Mouse (Mus musculus) heart, embryonic 14.5 days (tissue): Measurements from ENCODE around the gene Kidins220. TPM values are rescaled to one million over a fixed set of nuclear protein-coding genes. Genes with fewer than 3 reads are reported as not detected.

Experiments
- ATAC-seq: fragments of 200-750 bp; cut with Nextera tagmentation; 2 replicates; pipeline ENCODE4 v1.8.0; 2017; ENCODE audit warnings: low read depth, moderate TSS enrichment; ENCODE audit not compliant: insufficient number of reproducible peaks, insufficient read depth, low FRiP score
- H3K27ac ChIP-seq, 2 experiments: fragments of 200-500 bp in 1 of 2; fragments of 300-500 bp in 1 of 2; sonication (generic) in 1 of 2; replicated peaks in 1 of 2; 2 replicates each; pipeline ENCODE4 v1.5.1; 2012 to 2014; ENCODE audit warnings: low read depth in 2 of 2, low read length in 2 of 2, control low read depth in 1 of 2, mild to moderate bottlenecking in 1 of 2, mixed read lengths in 1 of 2; ENCODE audit not compliant: control insufficient read depth in 1 of 2, insufficient read depth in 1 of 2
- H3K27me3 ChIP-seq: fragments of 300-500 bp; sonication (generic); 2 replicates; pipeline ENCODE4 v1.6.1; 2014; ENCODE audit warnings: mild to moderate bottlenecking, low read length, control low read depth; ENCODE audit not compliant: control insufficient read depth, insufficient read depth
- H3K36me3 ChIP-seq: fragments of 300-500 bp; sonication (generic); 2 replicates; pipeline ENCODE4 v1.6.1; 2014; ENCODE audit warnings: mild to moderate bottlenecking, control low read depth, low read length, mixed read lengths; ENCODE audit not compliant: control insufficient read depth, insufficient read depth
- H3K4me1 ChIP-seq, 2 experiments: fragments of 200-500 bp in 1 of 2; fragments of 300-500 bp in 1 of 2; sonication (generic) in 1 of 2; 2 replicates each; pipeline ENCODE4 v1.6.1; 2012 to 2014; ENCODE audit warnings: low read length in 2 of 2, control low read depth in 1 of 2, mixed read lengths in 1 of 2; ENCODE audit not compliant: control insufficient read depth in 2 of 2, insufficient read depth in 2 of 2
- H3K4me2 ChIP-seq: fragments of 300-500 bp; sonication (generic); 2 replicates; pipeline ENCODE4 v1.6.1; 2014; ENCODE audit warnings: mild to moderate bottlenecking, low read length
- H3K4me3 ChIP-seq, 2 experiments: fragments of 200-500 bp in 1 of 2; fragments of 300-500 bp in 1 of 2; sonication (generic) in 1 of 2; 2 replicates each; pipeline ENCODE4 v1.5.1; 2012 to 2014; ENCODE audit warnings: low read length in 2 of 2, mild to moderate bottlenecking in 2 of 2, control low read depth in 1 of 2, low read depth in 1 of 2, moderate library complexity in 1 of 2; ENCODE audit not compliant: control insufficient read depth in 1 of 2, insufficient read depth in 1 of 2
- H3K9ac ChIP-seq: fragments of 300-500 bp; sonication (generic); 2 replicates; pipeline ENCODE4 v1.6.1; 2014; ENCODE audit warnings: mild to moderate bottlenecking, low read length
- H3K9me3 ChIP-seq: fragments of 300-500 bp; sonication (generic); 2 replicates; pipeline ENCODE4 v1.6.1; 2016; ENCODE audit warnings: low read length, control low read depth; ENCODE audit not compliant: control insufficient read depth
- WGBS: fragments of 180-500 bp; shearing (Covaris S2); extraction: QIAGEN DNeasy Blood & Tissue Kit; methylation state at CpG from one replicate; pipeline ENCODE4 v1.1.7; 2014; 5-methylcytosine and 5-hydroxymethylcytosine counted together
- polyA plus RNA-seq: library from polyadenylated mRNA; unstranded; fragments of >200 nt; fragmentation: Nextera tagmentation; extraction: Ambion mirVana; gene quantifications from 2 replicates; pipeline ENCODE4 v1.2.1, GENCODE M21; 2014

Gene Kidins220
- polyA plus RNA-seq, 1 experiment from 2014 or later: 50.1 TPM

GRCm38 (mm10) chr12:25108865-25109264 lies 134.1 kb downstream of the Kidins220 start:
- peaks cover 4 to 11% of the 10 kb centered on the region in 2 experiments; a peak in 2 of 4 replicates for H3K4me1 ChIP-seq
- WGBS: 39% methylated on average over 2 of the region's 2 CpGs

DNA sequence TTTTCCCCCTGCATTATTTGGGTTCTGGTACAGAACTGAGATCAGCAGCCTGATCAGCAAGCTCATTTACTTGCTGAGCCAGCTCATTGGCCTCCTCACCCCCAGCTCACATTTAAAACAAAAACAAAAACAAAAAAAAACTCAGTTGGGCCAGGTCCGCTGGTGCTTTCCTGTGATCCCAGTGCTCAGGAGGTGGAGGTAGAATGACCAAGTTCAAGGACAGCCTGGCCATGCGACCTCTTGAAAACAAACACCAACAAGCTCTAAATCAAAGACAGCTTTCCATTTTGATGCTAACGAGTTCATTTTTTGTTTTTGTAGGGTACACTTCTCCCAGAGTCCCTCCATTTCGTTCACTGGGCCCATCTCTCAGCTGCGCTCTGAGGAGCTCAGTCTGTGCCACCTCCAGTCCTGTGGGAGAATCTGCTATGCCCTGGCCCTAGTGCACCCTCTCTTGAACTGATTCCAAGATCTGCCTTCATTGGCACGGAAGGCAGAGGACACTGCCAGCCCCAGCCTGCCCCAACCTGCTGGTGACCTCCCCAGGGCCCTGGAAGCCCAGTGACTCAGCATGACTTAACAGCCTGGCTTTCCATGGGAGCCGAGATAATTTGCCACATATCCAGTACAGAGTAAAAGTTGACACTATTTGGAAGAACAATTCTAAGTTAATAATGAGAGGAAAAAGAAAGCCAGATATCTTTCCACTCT lies 135.4 kb downstream of the Kidins220 start:
- no peaks in the 10 kb centered on the region for H3K9me3 ChIP-seq
- H3K4me1 ChIP-seq: peaks cover 4 to 6% of the 10 kb centered on the region in 2 experiments; a peak in 2 of 4 replicates
- no peak overlapping the region for H3K4me2 ChIP-seq
- no peak overlapping the region for H3K9ac ChIP-seq
- no peaks in the 10 kb centered on the region for H3K27me3 ChIP-seq
- H3K36me3 ChIP-seq: no peaks in the 10 kb centered on the region
- no peak overlapping the region for H3K4me3 ChIP-seq
- 73% methylated on average over 7 of the region's 7 CpGs for WGBS
- H3K27ac ChIP-seq: peak overlapping the region in 1 of 2 experiments; percentile 25; a peak in 1 of 4 replicates
- ATAC-seq: peak; percentile 69; the same call in 1 of the 2 replicates

More at GRCm38 (mm10) chr12:25108865-25109264, 134.1 kb downstream of the Kidins220 start:
- no peak overlapping the region for H3K4me2 ChIP-seq
- H3K9me3 ChIP-seq: no peaks in the 10 kb centered on the region
- H3K27me3 ChIP-seq: no peaks in the 10 kb centered on the region
- no peaks in the 10 kb centered on the region for H3K36me3 ChIP-seq
- no peak overlapping the region for H3K27ac ChIP-seq
- no peak overlapping the region for H3K9ac ChIP-seq
- no peak for ATAC-seq
- no peak overlapping the region for H3K4me3 ChIP-seq

- H3K9me3 ChIP-seq: no peaks in the 10 kb centered on the region
- H3K4me2 ChIP-seq: no peak overlapping the region
- ATAC-seq: no peak
- H3K9ac ChIP-seq: no peak overlapping the region
- H3K36me3 ChIP-seq: no peaks in the 10 kb centered on the region
- WGBS: 77% methylated on average over 7 of the region's 7 CpGs
- H3K27ac ChIP-seq: no peak overlapping the region
- H3K4me3 ChIP-seq: no peak overlapping the region
- peaks cover 4 to 6% of the 10 kb centered on the region in 2 experiments; a peak in 2 of 4 replicates for H3K4me1 ChIP-seq
- H3K27me3 ChIP-seq: no peaks in the 10 kb centered on the region
Observed at GRCm38 (mm10) chr12:25110682-25111078, 136.0 kb downstream of the Kidins220 start.

Other genes starting within 250 kb of the Kidins220 start
- 33.7 and 34.4 TPM in 2 replicates for gene Mboat2, start 144.0 kb upstream of the Kidins220 start, polyA plus RNA-seq
- gene Id2, start 122.2 kb downstream of the Kidins220 start, polyA plus RNA-seq: 250 and 295 TPM in 2 replicates